Mouse (Mus musculus) G1E (cell line): ENCODE results near the gene Fbxo22. TPM values are rescaled to one million over a fixed set of nuclear protein-coding genes. Genes with fewer than 3 reads are reported as not detected.
"Not testable (repeated sequence)": the region's sequence is repeated elsewhere in the genome, so short reads cannot be mapped to it uniquely, and the experiment has no call there.

ENCODE experiments used
- ATAC-seq: 2 replicates; pipeline ENCODE4 v1.8.0; 2016; ENCODE audit warnings: mild to moderate bottlenecking; ENCODE audit not compliant: insufficient number of reproducible peaks, poor library complexity, low FRiP score, severe bottlenecking; ENCODE audit errors: extremely low read depth
- DNase-seq: peaks from one replicate; pipeline ENCODE4 v3.0.0; 2012; ENCODE audit warnings: low spot score
- H3K27me3 ChIP-seq: 2 replicates; pipeline ENCODE4 v1.6.1; 2012; ENCODE audit warnings: mild to moderate bottlenecking, low read length, inconsistent platforms; ENCODE audit not compliant: insufficient read depth
- H3K36me3 ChIP-seq: replicated peaks from 2 replicates; pipeline ENCODE3; 2012; ENCODE audit warnings: mild to moderate bottlenecking, inconsistent platforms
- H3K4me1 ChIP-seq: 2 replicates; pipeline ENCODE4 v1.6.1; 2012; ENCODE audit warnings: low read depth, low read length, inconsistent platforms, mixed read lengths; ENCODE audit not compliant: insufficient read depth
- H3K4me3 ChIP-seq: 2 replicates; pipeline ENCODE4 v1.5.1; 2012; ENCODE audit warnings: low read depth, mild to moderate bottlenecking, inconsistent platforms, low read length, moderate library complexity, mixed read lengths
- H3K9me3 ChIP-seq: replicated peaks from 2 replicates; pipeline ENCODE4 v1.6.1; 2012; ENCODE audit warnings: inconsistent platforms
- CTCF ChIP-seq: IDR thresholded peaks from 2 replicates; pipeline ENCODE4 v1.5.1; 2012; ENCODE audit warnings: low read depth, low read length, inconsistent platforms, mixed read lengths
- GATA1 ChIP-seq: IDR thresholded peaks from 2 replicates; pipeline ENCODE4 v1.6.1; 2012; ENCODE audit warnings: borderline replicate concordance, low read length, inconsistent platforms, mixed read lengths
- GATA2 ChIP-seq: IDR thresholded peaks from 2 replicates; pipeline ENCODE4 v1.6.1; 2012; ENCODE audit warnings: low read depth, low read length, inconsistent platforms, borderline replicate concordance
- POLR2AphosphoS5 ChIP-seq: IDR thresholded peaks from 2 replicates; pipeline ENCODE4 v1.6.1; 2012; ENCODE audit warnings: low read depth, low read length, inconsistent platforms; ENCODE audit not compliant: insufficient replicate concordance
- TAL1 ChIP-seq: conservative IDR thresholded peaks from 2 replicates; pipeline ENCODE4 v1.6.1; 2012; ENCODE audit warnings: low read depth, low read length, inconsistent platforms, mixed read lengths
- polyA plus RNA-seq: library from polyadenylated mRNA; stranded (reverse); fragments of >175 nt; gene quantifications from 2 replicates; pipeline ENCODE4 v1.2.3, GENCODE M21; 2012
- total RNA-seq, 2 experiments: library from RNA; stranded (forward) in 1 of 2; stranded (reverse) in 1 of 2; fragments of 200-1000 nt in 1 of 2; fragments of >200 nt in 1 of 2; fragmentation: Nextera tagmentation in 1 of 2; gene quantifications; 2 replicates each; pipeline ENCODE4 v1.2.3; 2014 to 2017

Gene Fbxo22
- total and polyA plus RNA-seq, 3 experiments: 14.5 to 70.2 (median 60.0) TPM

GRCm38 (mm10) chr9:55232110-55232509 is 23.4 kb downstream of the Fbxo22 start:
- no peaks in the 10 kb centered on the region for H3K36me3 ChIP-seq
- peaks cover 7% of the 10 kb centered on the region for H3K27me3 ChIP-seq
- H3K4me3 ChIP-seq: no peak overlapping the region
- ATAC-seq (no peak), DNase-seq (no peak)
- no peaks in the 10 kb centered on the region; the same call in 1 of the 2 replicates for H3K9me3 ChIP-seq
- H3K4me1 ChIP-seq: 0 out of 2 replicates have a peak, but pooled peaks cover 2% of the 10 kb centered on the region
- TF ChIP-seq GATA2: no peak
- no peak for TF ChIP-seq CTCF
- no peak for TF ChIP-seq POLR2AphosphoS5
- TF ChIP-seq TAL1: no peak
- TF ChIP-seq GATA1: no peak

DNA sequence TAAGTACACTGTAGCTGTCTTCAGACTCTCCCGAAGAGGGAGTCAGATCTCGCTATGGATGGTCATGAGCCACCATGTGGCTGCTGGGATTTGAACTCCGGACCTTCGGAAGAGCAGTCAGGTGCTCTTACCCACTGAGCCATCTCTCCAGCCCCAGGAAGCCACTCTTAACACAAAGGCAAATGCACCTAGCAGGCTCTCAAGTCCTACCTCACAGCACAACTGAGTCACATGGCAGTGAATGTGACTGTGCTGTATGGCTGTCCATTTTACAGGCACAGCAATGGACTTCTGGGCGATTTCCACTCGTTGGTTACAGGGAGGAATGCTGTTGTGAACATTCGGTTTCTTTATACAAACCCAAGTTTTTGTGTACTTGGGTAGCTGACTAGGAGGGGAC is 23.9 kb downstream of the Fbxo22 start:
- TF ChIP-seq POLR2AphosphoS5: no peak
- no peak for TF ChIP-seq GATA1
- no peak for TF ChIP-seq TAL1
- TF ChIP-seq CTCF: no peak
- no peak for TF ChIP-seq GATA2
- DNase-seq (no peak), ATAC-seq (no peak)
- Histone ChIP-seq H3K27me3 (peaks cover 7% of the 10 kb centered on the region), H3K9me3 (no peaks in the 10 kb centered on the region; the same call in 1 of the 2 replicates), H3K4me1 (0 out of 2 replicates have a peak, but pooled peaks cover 2% of the 10 kb centered on the region), H3K4me3 (no peak overlapping the region), H3K36me3 (no peaks in the 10 kb centered on the region)

DNA sequence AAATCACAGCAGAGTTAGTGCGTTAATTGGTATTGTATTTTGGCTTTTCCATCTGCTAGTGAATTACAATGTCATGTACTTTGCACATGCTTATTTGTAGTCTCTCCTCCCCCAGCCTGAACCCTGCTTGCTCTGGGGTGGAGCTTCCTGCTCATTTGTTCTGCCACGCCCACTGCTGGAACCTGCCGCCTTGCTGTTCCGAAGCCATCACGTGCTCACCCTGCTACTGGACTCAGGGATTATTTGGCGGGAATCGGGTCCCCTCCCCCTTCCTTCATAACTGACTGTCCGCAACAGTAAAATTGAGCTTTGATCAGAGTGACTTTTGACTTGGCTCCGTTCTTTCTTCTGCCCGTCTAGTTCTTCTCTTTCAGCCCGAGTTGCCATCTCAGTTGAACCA is 24.4 kb downstream of the Fbxo22 start:
- not testable (repeated sequence) for H3K9me3 ChIP-seq, ATAC-seq, H3K4me3 ChIP-seq, H3K4me1 ChIP-seq, H3K36me3 ChIP-seq, DNase-seq
- peaks cover 11% of the 10 kb centered on the region for H3K27me3 ChIP-seq

GRCm38 (mm10) chr9:55236235-55237165 is 27.8 kb downstream of the Fbxo22 start:
- peaks cover 17% of the 10 kb centered on the region for H3K27me3 ChIP-seq
- no peak overlapping the region for H3K4me3 ChIP-seq
- DNase-seq (no peak), ATAC-seq (no peak)
- no peaks in the 10 kb centered on the region; the same call in 1 of the 2 replicates for H3K9me3 ChIP-seq
- no peaks in the 10 kb centered on the region for H3K36me3 ChIP-seq
- H3K4me1 ChIP-seq: 0 out of 2 replicates have a peak, but pooled peaks cover 2% of the 10 kb centered on the region
- no peak for TF ChIP-seq TAL1
- no peak for TF ChIP-seq CTCF
- no peak for TF ChIP-seq POLR2AphosphoS5
- no peak for TF ChIP-seq GATA1
- TF ChIP-seq GATA2: no peak

DNA sequence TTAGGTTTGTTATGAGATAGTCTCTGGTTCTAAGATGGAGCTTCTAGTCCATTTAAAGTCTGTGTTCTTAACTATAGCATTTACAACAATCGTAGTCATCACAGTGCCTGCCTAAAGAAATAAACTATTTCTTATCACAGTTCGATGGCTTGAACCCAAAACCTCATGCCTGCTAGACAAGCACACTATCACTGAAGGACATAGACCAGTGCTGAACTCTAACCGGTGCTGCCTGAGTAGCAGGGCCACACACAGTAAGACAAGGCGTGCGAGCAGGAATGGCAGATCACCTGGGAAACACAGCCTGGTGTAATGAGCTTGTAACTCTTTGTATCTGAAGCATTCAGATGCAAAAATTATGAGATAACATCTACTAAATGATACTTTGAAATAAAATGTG is 32.1 kb downstream of the Fbxo22 start:
- peaks cover 18% of the 10 kb centered on the region for H3K27me3 ChIP-seq
- DNase-seq: no peak
- H3K4me3 ChIP-seq: no peak overlapping the region
- no peaks in the 10 kb centered on the region for H3K36me3 ChIP-seq
- no peak for ATAC-seq
- H3K4me1 ChIP-seq: no peaks in the 10 kb centered on the region
- no peaks in the 10 kb centered on the region for H3K9me3 ChIP-seq
- no peak for TF ChIP-seq TAL1

GRCm38 (mm10) chr9:55241863-55242685 is 33.3 kb downstream of the Fbxo22 start:
- TF ChIP-seq GATA1 (no peak), GATA2 (no peak), CTCF (no peak), TAL1 (no peak), POLR2AphosphoS5 (no peak)
- ATAC-seq: no peak
- Histone ChIP-seq H3K4me3 (no peak overlapping the region), H3K9me3 (no peaks in the 10 kb centered on the region), H3K27me3 (peaks cover 18% of the 10 kb centered on the region), H3K4me1 (no peaks in the 10 kb centered on the region), H3K36me3 (no peaks in the 10 kb centered on the region)
- DNase-seq: no peak
